Mouse (Mus musculus) lung, postnatal 0 days (tissue): ENCODE data around the gene Cog6.

ENCODE experiments used
- CTCF ChIP-seq: IDR thresholded peaks from 2 replicates; pipeline ENCODE4 v1.5.1; 2016; ENCODE audit warnings: antibody characterized with exemption, mild to moderate bottlenecking
- EP300 ChIP-seq: IDR thresholded peaks from 2 replicates; pipeline ENCODE4 v1.6.1; 2016; ENCODE audit warnings: antibody characterized with exemption, mild to moderate bottlenecking, control low read depth

- TF ChIP-seq CTCF (no peak), EP300 (no peak)
These were observed at the start of gene Cog6 for GRCm38 (mm10) chr3:53016436-53017340.
